Mouse (Mus musculus): ENCODE data around the gene Zfp523.

DNA sequence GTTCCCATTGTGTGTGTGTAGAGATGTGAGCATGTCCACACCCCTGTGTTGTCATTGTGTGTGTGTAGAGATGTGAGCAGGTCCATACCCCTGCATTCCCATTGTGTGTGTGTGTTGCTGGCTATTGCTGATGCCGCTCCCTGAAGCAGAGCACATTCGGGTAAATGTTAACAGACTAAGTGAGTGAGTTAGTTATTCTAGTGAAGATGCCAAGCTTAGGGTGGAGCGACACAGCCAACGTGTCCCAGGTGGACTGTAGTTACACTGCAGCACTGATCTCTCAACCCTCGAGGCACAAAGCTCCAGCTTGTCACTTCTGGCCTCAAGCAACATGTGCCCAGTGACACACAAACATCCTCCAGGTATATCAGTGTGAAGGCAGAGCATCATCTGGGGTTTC is 11.4 kb downstream of the Zfp523 start:
- TF ChIP-seq CTCF (IDR thresholded peaks at IDR 0.05; ENCODE audit: low read depth) (no peak), EP300 (IDR thresholded peaks at IDR 0.05; ENCODE audit: low read depth) (no peak)

All from heart, postnatal 0 days (tissue).